Mouse (Mus musculus) C2C12 (cell line): Measurements from ENCODE around the gene Srprb. TPM values are rescaled to one million over a fixed set of nuclear protein-coding genes. Genes with fewer than 3 reads are reported as not detected.

Source experiments
- H3K27me3 ChIP-seq: one replicate; pipeline ENCODE4 v1.6.1; 2011; ENCODE audit not compliant: control insufficient read depth, insufficient read depth, insufficient read length
- H3K36me3 ChIP-seq: one replicate; pipeline ENCODE4 v1.6.1; 2011; ENCODE audit not compliant: control insufficient read depth, insufficient read depth
- H3K4me3 ChIP-seq: one replicate; pipeline ENCODE4 v1.5.1; 2011; ENCODE audit warnings: mild to moderate bottlenecking, control low read depth; ENCODE audit not compliant: poor library complexity, insufficient read depth, severe bottlenecking
- H3K79me2 ChIP-seq: one replicate; pipeline ENCODE4 v1.6.1; 2011; ENCODE audit not compliant: control insufficient read depth, insufficient read depth
- H3K79me3 ChIP-seq: one replicate; pipeline ENCODE4 v1.6.1; 2011; ENCODE audit warnings: low read depth, control low read depth
- H3ac ChIP-seq: one replicate; pipeline ENCODE3; 2011; ENCODE audit warnings: low read depth; ENCODE audit not compliant: control insufficient read depth, insufficient read length
- CEBPB ChIP-seq: IDR thresholded peaks from one replicate; pipeline ENCODE4 v1.6.1; 2011; ENCODE audit warnings: low read depth, mild to moderate bottlenecking, control low read depth, moderate library complexity
- CTCF ChIP-seq: IDR thresholded peaks from one replicate; pipeline ENCODE4 v1.5.1; 2011; ENCODE audit not compliant: control insufficient read depth, insufficient read depth, insufficient read length
- FOSL1 ChIP-seq: IDR thresholded peaks from one replicate; pipeline ENCODE4 v1.8.0; 2011; ENCODE audit warnings: mild to moderate bottlenecking, low read length; ENCODE audit not compliant: poor library complexity, insufficient read depth, severe bottlenecking
- MAX ChIP-seq: IDR thresholded peaks from one replicate; pipeline ENCODE4 v1.6.1; 2011; ENCODE audit warnings: mild to moderate bottlenecking, control low read depth
- MYOD1 ChIP-seq: IDR thresholded peaks from one replicate; pipeline ENCODE4 v1.6.1; 2011; ENCODE audit warnings: low read depth; ENCODE audit not compliant: control insufficient read depth, insufficient read length
- MYOG ChIP-seq: IDR thresholded peaks from one replicate; pipeline ENCODE4 v1.6.1; 2011; ENCODE audit not compliant: control insufficient read depth, insufficient read length; ENCODE audit errors: extremely low read depth
- USF1 ChIP-seq: IDR thresholded peaks from one replicate; pipeline ENCODE4 v1.6.1; 2011; ENCODE audit warnings: low read depth, mild to moderate bottlenecking, control low read depth, moderate library complexity
- polyA plus RNA-seq: library from polyadenylated mRNA; unstranded; fragments of >200 nt; fragmentation: generic; extraction: Trizol; gene quantifications from one replicate; pipeline ENCODE4 v1.2.1, GENCODE M21; 2012; ENCODE audit warnings: missing spikeins

Gene Srprb
- polyA plus RNA-seq, 1 experiment: 66.8 TPM

DNA sequence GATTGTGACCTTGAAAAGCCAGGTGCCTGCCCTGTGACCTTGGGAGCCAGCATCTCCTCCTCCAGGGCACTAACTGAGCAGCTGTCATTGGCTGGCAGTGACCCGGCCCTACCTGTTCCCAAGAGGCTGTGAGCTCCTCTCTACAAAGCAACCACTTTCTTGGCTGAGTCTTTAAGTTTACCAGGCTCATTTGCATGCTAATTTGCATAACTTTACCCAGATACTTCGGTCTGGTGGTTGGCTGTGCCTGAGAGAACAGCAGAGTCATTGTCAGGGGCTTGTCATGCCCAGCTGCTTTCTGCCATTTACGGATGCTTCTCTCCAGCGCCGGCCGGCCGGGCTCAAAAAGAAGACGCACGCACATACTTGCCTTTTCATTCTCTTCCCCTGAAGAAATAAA, 55.2 kb downstream of the Srprb start:
- TF ChIP-seq USF1: no peak
- no peak for TF ChIP-seq CEBPB
- TF ChIP-seq MYOD1: no peak
- no peak for TF ChIP-seq MYOG
- TF ChIP-seq CTCF: no peak
- TF ChIP-seq FOSL1: no peak
- TF ChIP-seq MAX: no peak
- Histone ChIP-seq H3K79me2 (no peaks in the 10 kb centered on the region), H3K79me3 (no peaks in the 10 kb centered on the region)

DNA sequence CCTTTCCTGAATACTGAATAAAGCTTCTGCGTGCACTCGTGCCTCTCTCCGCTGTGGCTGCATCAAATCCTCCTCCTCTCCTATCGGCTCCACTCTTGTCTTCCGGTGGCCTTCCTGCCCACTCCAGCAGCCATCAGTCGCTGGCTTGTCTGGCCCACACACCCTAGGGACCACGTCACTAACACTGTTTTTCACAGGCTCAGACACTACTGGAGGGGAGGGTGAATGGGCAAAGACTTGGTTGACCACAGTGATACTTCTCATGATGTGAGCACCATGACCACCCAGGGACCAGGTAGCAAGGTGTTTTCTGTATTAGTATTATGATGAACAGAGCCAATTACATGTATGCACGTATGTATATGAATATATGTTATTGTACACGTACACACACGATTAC, 55.7 kb downstream of the Srprb start:
- H3K36me3 ChIP-seq: no peaks in the 10 kb centered on the region
- no peaks in the 10 kb centered on the region for H3K79me2 ChIP-seq
- H3ac ChIP-seq: no peak overlapping the region
- H3K79me3 ChIP-seq: no peaks in the 10 kb centered on the region
- H3K4me3 ChIP-seq: no peak overlapping the region
- no peaks in the 10 kb centered on the region for H3K27me3 ChIP-seq
- TF ChIP-seq MYOD1 (no peak), CTCF (no peak), MYOG (no peak), MAX (no peak), FOSL1 (no peak), CEBPB (no peak), USF1 (no peak)

More for the DNA sequence above, 55.2 kb downstream of the Srprb start:
- H3K36me3 ChIP-seq: no peaks in the 10 kb centered on the region
- H3ac ChIP-seq: no peak overlapping the region
- no peak overlapping the region for H3K4me3 ChIP-seq
- H3K27me3 ChIP-seq: no peaks in the 10 kb centered on the region

DNA sequence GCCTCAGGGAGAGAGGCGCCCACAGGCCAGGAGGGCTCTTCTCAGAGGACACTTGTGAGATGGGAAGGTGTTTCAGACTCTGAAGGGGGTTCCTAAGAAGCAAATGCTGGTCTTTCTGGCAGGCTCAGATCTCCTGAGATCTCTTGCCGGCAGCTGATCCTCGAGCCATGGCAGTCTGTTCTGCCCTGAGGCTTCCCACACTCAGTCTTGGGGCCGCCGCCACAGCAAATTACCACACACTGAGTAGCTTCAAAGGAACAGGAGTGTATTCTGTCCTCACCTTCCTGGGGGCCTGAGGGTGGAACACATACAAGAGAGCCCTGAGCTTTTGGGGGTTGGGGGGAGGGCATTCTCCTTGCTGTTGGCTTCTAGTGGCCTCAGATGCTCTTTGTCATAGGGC, 56.6 kb downstream of the Srprb start:
- no peaks in the 10 kb centered on the region for H3K79me3 ChIP-seq
- no peaks in the 10 kb centered on the region for H3K79me2 ChIP-seq
- H3K36me3 ChIP-seq: no peaks in the 10 kb centered on the region
- no peak overlapping the region for H3K4me3 ChIP-seq
- no peak for TF ChIP-seq MYOD1
- no peak for TF ChIP-seq CEBPB
- no peak for TF ChIP-seq MYOG
- TF ChIP-seq USF1: no peak
- no peak for TF ChIP-seq MAX
- no peak for TF ChIP-seq CTCF
- no peak for TF ChIP-seq FOSL1
- no peak overlapping the region for H3ac ChIP-seq
- no peaks in the 10 kb centered on the region for H3K27me3 ChIP-seq

DNA sequence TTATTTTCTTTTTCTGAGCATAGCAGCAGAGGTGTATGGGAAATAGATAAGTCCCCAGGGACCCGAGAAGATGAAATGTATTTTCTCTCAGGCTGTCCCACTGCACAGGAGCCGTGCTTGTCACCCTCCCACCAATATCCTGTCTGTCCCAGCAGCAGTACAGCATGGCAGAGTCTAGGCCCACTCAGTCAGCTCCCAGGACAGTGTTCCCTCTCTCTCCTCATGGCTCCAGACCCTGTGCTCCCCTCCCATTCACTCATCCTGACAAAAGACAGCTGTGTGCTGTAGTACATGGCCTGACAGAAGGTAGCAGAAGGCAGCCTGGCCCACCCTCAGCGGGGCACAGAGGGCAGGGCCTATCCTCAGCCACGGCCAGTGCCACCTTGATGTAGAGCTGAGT, 58.1 kb downstream of the Srprb start:
- H3K36me3 ChIP-seq: no peaks in the 10 kb centered on the region
- no peaks in the 10 kb centered on the region for H3K79me3 ChIP-seq
- no peak overlapping the region for H3ac ChIP-seq
- TF ChIP-seq CEBPB (no peak), USF1 (no peak), CTCF (no peak), MAX (no peak), MYOD1 (no peak), FOSL1 (no peak), MYOG (no peak)
- H3K4me3 ChIP-seq: no peak overlapping the region
- H3K27me3 ChIP-seq: no peaks in the 10 kb centered on the region
- no peaks in the 10 kb centered on the region for H3K79me2 ChIP-seq

DNA sequence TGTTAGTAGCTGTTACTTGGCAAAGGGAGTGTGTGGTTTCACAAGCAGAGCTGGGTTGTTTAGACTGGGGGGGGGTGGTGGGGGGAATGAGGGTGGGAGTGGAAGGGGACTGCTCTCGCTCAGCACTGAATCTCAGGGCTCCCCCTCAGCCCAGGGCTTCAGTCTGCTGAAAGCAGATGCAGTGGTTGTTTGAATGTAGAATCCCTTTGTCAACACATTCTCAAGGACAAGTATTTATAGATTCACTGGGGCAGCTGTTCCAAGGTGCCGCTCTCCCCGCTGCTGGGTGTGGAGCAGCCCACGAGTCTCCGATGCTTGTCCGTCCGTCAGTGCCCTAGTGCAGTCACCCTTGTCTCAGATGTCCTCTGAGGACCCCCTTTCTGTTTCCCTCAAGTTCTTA, 60.7 kb downstream of the Srprb start:
- Histone ChIP-seq H3K79me2 (no peaks in the 10 kb centered on the region), H3K79me3 (no peaks in the 10 kb centered on the region), H3K27me3 (no peaks in the 10 kb centered on the region)

DNA sequence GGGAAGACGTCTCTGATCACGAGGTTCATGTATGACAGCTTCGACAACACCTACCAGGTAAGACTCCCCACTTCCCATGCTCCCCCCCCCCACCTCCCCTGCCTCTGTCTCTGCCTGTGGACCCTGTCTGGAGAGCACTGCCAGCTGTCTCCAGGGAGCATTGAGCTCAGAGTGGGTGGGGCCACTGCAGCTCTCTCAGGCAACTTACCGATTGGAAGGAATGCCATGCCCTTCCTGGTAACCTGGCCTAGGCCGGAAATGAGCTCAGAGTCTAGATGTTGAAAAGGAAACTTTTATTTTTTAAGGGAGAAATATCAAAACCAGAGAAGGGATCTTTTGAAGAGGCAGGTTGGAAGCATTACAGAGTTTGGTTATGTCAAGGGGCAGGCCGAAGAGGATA, 61.6 kb downstream of the Srprb start:
- no peaks in the 10 kb centered on the region for H3K79me3 ChIP-seq
- TF ChIP-seq MYOG: no peak
- no peaks in the 10 kb centered on the region for H3K27me3 ChIP-seq
- H3K36me3 ChIP-seq: no peaks in the 10 kb centered on the region
- H3ac ChIP-seq: no peak overlapping the region
- H3K4me3 ChIP-seq: no peak overlapping the region
- no peaks in the 10 kb centered on the region for H3K79me2 ChIP-seq

More for the DNA sequence above, 60.7 kb downstream of the Srprb start:
- no peak overlapping the region for H3ac ChIP-seq
- no peak overlapping the region for H3K4me3 ChIP-seq
- no peaks in the 10 kb centered on the region for H3K36me3 ChIP-seq
- no peak for TF ChIP-seq USF1
- TF ChIP-seq MYOG: no peak
- no peak for TF ChIP-seq CEBPB
- no peak for TF ChIP-seq FOSL1
- no peak for TF ChIP-seq CTCF
- TF ChIP-seq MAX: no peak

DNA sequence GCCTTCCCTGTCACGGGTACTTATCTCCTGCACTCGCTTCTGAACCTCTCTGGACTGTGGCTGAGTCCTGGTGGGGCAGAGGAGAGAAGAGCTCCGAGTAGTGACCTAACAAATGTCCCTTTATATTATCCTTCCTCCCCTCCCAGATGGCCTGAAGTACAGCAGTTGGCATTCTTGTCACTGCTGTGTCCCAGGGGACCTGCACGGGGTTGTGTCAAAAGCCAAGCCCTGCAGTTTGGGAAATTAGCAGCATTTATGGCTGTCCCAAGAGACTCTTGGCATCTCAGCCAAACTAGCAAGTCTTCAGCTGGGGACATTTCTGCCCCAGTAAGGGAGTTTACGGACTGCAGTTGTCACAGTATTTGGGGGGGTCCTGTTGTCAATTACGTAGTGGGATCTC, 62.5 kb downstream of the Srprb start:
- no peak overlapping the region for H3K4me3 ChIP-seq
- H3ac ChIP-seq: no peak overlapping the region
- TF ChIP-seq MYOG: no peak
- no peak for TF ChIP-seq CEBPB
- no peak for TF ChIP-seq USF1
- no peak for TF ChIP-seq FOSL1
- no peak for TF ChIP-seq MYOD1
- no peak for TF ChIP-seq CTCF
- no peak for TF ChIP-seq MAX
- no peaks in the 10 kb centered on the region for H3K36me3 ChIP-seq
- H3K27me3 ChIP-seq: no peaks in the 10 kb centered on the region
- no peaks in the 10 kb centered on the region for H3K79me2 ChIP-seq
- no peaks in the 10 kb centered on the region for H3K79me3 ChIP-seq

Other genes with a start within 250 kb of the Srprb start
- gene Slco2a1, start 213.4 kb downstream of the Srprb start, polyA plus RNA-seq: 0.20 TPM
- gene Rab6b, start 90.3 kb downstream of the Srprb start, polyA plus RNA-seq: 1.7 TPM
- gene Gm20425, start 28.2 kb upstream of the Srprb start, polyA plus RNA-seq: not detected
- gene Trf, start 28.3 kb upstream of the Srprb start, polyA plus RNA-seq: not detected
- 0.30 TPM for gene 1300017J02Rik, start 102.9 kb upstream of the Srprb start, polyA plus RNA-seq
- 32.2 TPM for gene Topbp1, start 103.1 kb upstream of the Srprb start, polyA plus RNA-seq
- gene Cdv3, start 163.7 kb upstream of the Srprb start, polyA plus RNA-seq: 89.2 TPM